Mouse (Mus musculus) cerebellum, postnatal 4 days (tissue): ENCODE measurements at regions not wholly inside any gene's neighbourhood (a gene's known extent, or its start where the extent isn't known, plus 50 kb on each side); places are given as distances from the start of the nearest gene placed in this dataset.

ENCODE experiments used
- DNase-seq, 2 experiments: peaks; one replicate each; pipeline ENCODE4 v3.0.0; 2022; ENCODE audit warnings: low spot score in 2 of 2, mixed read lengths in 1 of 2

GRCm38 (mm10) chr14:114808621-114809020 lies 283.4 kb upstream of the Gpc5 start:
- no peak for DNase-seq

GRCm38 (mm10) chr14:114820677-114821076 lies 271.3 kb upstream of the Gpc5 start:
- DNase-seq, result no peak

- DNase-seq, result no peak
Measured at GRCm38 (mm10) chr14:114821098-114821594, 270.9 kb upstream of the Gpc5 start.

- no peak for DNase-seq
Measured at GRCm38 (mm10) chr14:114821672-114822071, 270.3 kb upstream of the Gpc5 start.

GRCm38 (mm10) chr14:114826662-114827321 lies 265.2 kb upstream of the Gpc5 start:
- DNase-seq, result no peak

- no peak for DNase-seq
Measured at GRCm38 (mm10) chr14:114829310-114829709, 262.7 kb upstream of the Gpc5 start.

GRCm38 (mm10) chr14:114832987-114833386 lies 259.0 kb upstream of the Gpc5 start:
- no peak for DNase-seq

GRCm38 (mm10) chr14:114836723-114837349 lies 255.2 kb upstream of the Gpc5 start:
- DNase-seq, result no peak

GRCm38 (mm10) chr14:114837652-114838276 lies 254.3 kb upstream of the Gpc5 start:
- DNase-seq, result no peak

- no peak for DNase-seq
Measured at GRCm38 (mm10) chr14:114839340-114839903, 252.6 kb upstream of the Gpc5 start.

- DNase-seq, result no peak
Measured at GRCm38 (mm10) chr14:114840766-114841165, 251.2 kb upstream of the Gpc5 start.

- no peak for DNase-seq
Measured at GRCm38 (mm10) chr14:114841552-114841951, 250.5 kb upstream of the Gpc5 start.

GRCm38 (mm10) chr14:114842327-114842726 lies 249.7 kb upstream of the Gpc5 start:
- no peak for DNase-seq

GRCm38 (mm10) chr14:114843105-114843743 lies 248.8 kb upstream of the Gpc5 start:
- no peak for DNase-seq

- DNase-seq, result no peak
Measured at GRCm38 (mm10) chr14:114854324-114855054, 237.5 kb upstream of the Gpc5 start.

- no peak for DNase-seq
Measured at GRCm38 (mm10) chr14:114855055-114855740, 236.8 kb upstream of the Gpc5 start.

- no peak for DNase-seq
Measured at GRCm38 (mm10) chr14:114855746-114856145, 236.3 kb upstream of the Gpc5 start.

- DNase-seq, result no peak
Measured at GRCm38 (mm10) chr14:114856243-114857031, 235.6 kb upstream of the Gpc5 start.

- no peak for DNase-seq
Measured at GRCm38 (mm10) chr14:114857171-114857570, 234.8 kb upstream of the Gpc5 start.

GRCm38 (mm10) chr14:114857689-114858088 lies 234.3 kb upstream of the Gpc5 start:
- DNase-seq, result no peak
